Mouse (Mus musculus) ES-Bruce4 (cell line): Measurements from ENCODE around the gene Thoc6.

Experiments
- CTCF ChIP-seq: IDR thresholded peaks from one replicate; pipeline ENCODE4 v1.8.1; 2011; ENCODE audit warnings: low read depth, low read length
- EP300 ChIP-seq: IDR thresholded peaks from 2 replicates; pipeline ENCODE4 v1.6.1; 2011; ENCODE audit warnings: low read depth, low read length; ENCODE audit not compliant: insufficient read depth
- POLR2A ChIP-seq: IDR thresholded peaks from one replicate; pipeline ENCODE4 v1.8.1; 2011; ENCODE audit warnings: low read length; ENCODE audit not compliant: insufficient read depth

DNA sequence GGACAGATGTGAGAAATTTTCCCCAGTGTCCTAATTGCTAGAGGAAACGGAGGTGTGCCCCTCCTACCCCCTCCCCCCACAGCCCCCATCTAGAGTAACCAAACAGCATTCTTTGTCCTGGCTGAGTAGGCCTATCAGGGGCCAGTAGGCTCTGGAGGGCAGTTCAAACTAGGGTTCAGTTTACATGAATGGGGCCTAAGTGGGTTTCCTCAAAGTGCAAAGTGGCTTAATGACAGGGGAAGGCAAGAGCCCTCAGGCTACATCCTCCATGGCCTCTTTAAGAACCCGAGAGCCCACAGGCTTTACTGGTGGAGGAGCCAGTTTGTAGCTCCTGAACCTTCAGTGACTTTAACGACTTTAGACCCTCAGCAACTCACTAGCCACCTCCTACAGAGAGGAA is 22.1 kb upstream of the Thoc6 start:
- no peak for TF ChIP-seq CTCF
- 0 out of 2 replicates have a peak, but pooled peaks have one; percentile 21 for TF ChIP-seq EP300
- TF ChIP-seq POLR2A: no peak
